Mouse (Mus musculus): ENCODE measurements around the gene Sppl2a.
"Not testable (repeated sequence)": the region's sequence is repeated elsewhere in the genome, so short reads cannot be mapped to it uniquely, and the experiment has no call there.

Sppl2a gene

DNA sequence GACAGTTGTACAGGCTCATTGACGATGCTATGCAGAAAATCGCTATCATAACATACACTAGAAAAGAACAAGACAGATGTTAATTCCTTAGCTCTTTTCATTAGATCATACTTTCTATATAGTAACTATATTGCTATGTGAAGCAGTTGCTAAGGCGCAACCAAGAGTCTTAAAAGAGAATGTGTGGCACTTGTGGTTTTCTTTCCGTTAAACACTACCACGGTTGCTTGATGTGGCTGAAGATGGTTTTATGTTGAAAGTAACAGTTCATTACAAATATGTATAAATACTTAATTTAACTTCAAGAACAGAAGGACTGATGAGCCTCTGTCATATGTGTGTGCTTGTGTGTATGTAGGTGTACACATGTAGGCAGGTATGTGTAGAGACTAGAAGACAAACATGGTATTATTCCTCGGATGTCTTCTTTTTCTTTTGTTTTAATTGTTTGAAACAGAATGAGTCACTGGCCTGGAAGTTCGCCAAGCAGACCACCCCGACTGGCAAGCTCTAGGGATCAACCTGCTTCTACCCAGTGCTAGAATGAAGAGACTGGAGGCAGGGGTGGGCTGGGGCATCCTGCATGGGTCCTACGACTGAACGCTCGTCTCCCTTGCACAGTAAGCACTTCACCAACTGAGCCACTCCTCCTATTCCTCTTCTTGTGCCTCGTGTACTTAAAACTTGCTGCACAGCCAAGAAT is 12.5 kb downstream of the Sppl2a start:
- ChIA-PET POLR2A (interaction anchor here in 1 of 4 experiments (1.2 to 1.4 kb wide), 2 partner anchors 10 to 25 kb away, joined by 4 to 5 read pairs; no protein-coding TSS in a partner anchor), CTCF (interaction anchor here in 1 of 4 experiments (0.7 kb wide), 1 partner anchor 13 kb away, joined by 3 read pairs; no protein-coding TSS in a partner anchor)

DNA sequence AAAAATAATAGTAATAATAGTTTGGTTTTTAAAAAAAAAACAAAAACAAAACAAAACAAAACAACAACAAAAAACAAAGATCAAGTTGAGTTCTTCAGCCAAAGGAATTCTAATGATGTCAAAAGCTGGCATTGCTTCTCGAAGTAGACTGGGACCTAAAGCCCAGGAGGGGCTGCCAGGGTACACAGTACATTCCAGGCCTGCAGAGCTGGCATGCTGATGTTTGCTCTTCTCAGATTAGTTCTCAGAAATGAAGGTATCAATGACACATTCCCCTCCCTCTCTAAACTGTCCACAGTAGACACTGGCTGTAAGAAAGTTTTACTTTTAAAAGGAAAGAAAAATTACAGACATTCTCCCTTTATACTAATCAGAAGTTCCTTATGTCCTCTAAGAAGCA is 16.8 kb downstream of the Sppl2a start:
- CTCF ChIA-PET, result interaction anchor here in 1 of 4 experiments (0.6 kb wide), 1 partner anchor 514 kb away, joined by 3 read pairs; no protein-coding TSS in a partner anchor
- POLR2A ChIA-PET, result interaction anchor here in 2 of 4 experiments (0.9 to 1.5 kb wide), 3 partner anchors 11 to 40 kb away, joined by 3 to 4 read pairs (median 3); partner anchors contain the start of gene Trpm7 (in 1 of the 2)

DNA sequence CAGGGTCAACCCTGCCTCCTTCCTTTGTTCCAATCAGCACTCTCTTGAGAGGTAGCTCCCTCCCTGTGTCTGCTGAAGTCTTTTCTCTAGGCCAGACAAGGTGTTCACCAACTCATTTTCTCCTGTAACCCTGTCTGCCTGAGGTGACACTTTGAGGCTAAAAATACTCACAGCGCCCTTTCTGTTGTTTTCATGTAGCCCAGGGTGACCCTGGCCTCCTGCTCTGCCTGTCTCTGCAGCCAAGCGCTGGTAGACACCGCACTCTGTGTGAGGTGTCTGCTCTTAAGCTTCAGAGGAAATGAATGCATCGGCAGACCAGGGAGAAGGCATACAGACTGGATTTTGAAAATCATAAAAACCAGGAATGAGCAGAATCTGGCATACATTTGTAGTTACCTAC is 18.9 kb downstream of the Sppl2a start:
- ChIA-PET POLR2A (interaction anchor here in 1 of 4 experiments (1.3 to 1.9 kb wide), 3 partner anchors 14 to 38 kb away, joined by 3 to 6 read pairs (median 4); partner anchors contain the start of genes Sppl2a and Trpm7), CTCF (interaction anchor here in 2 of 4 experiments (0.7 to 1.6 kb wide), 2 partner anchors 28 to 83 kb away, joined by 3 to 4 read pairs; no protein-coding TSS in a partner anchor)

DNA sequence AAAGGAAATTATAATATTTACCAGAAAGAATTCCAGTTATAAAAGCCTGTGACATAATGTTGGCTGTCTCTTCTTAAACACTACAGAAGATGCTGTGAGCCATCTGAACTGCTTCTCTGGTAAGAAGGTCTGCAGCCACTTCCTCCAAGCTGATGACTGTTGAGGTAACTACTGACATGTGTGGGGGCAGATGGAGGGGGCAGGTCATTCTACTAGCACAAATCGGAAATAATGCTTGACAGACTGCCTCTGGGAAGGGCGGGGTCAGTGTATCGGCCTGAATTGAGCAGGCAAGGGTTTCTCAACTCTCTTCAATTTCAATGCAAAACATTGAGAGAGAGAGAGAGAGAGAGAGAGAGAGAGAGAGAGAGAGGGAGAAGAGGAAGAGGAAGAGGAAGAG is 28.9 kb downstream of the Sppl2a start:
- CTCF ChIA-PET, result no interaction called here
- POLR2A ChIA-PET, result interaction anchor here in 1 of 4 experiments (1.4 kb wide), 1 partner anchor 12 kb away, joined by 3 read pairs; no protein-coding TSS in a partner anchor

DNA sequence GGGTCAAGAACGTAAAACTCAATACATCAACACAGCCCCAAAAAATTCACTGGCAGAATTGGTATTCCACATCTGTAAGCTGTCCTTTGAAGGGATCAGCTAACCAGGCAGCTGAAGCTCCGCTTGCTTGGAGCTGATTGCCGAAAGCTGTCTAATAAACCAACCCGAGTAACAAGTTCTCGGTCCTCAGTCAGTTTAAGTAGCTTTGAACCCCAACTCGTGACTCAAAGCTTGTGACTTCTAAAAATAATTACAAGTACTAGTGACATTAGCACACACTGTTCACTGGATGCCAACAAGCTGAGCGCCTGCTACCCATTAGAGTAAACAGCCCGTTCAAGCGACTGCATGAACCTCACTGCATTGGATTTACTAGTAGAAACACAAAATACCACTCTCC is 35.5 kb downstream of the Sppl2a start:
- ChIA-PET POLR2A (interaction anchor here in 2 of 4 experiments (0.6 to 2.3 kb wide), 4 partner anchors 22 to 62 kb away, joined by 3 to 9 read pairs (median 4); partner anchors contain the start of genes Sppl2a (in 1 of the 2) and Trpm7 (in 1 of the 2)), CTCF (interaction anchor here in 1 of 4 experiments (0.6 kb wide), 1 partner anchor 23 kb away, joined by 7 read pairs; no protein-coding TSS in a partner anchor)

DNA sequence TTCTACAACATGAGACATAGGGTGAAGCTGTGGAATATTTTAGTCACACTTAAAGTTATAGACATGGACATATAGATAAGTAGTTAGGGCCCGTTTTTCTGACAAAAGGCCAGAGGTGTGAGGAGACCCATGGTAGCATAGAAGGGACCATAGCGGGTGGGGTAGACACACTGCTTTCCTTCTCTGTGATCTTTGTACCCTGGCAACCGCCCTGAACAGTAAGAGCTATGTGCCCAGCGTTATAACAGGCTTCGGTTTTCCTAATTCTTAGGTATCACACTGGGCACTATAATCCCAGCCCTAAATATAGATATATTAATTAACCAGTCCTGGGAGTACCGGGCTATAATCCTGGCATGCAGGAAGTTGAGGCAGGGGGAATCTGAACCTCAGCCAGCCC is 36.1 kb downstream of the Sppl2a start:
- ChIA-PET CTCF (interaction anchor here in 1 of 4 experiments (0.6 kb wide), 1 partner anchor 23 kb away, joined by 7 read pairs; no protein-coding TSS in a partner anchor), POLR2A (interaction anchor here in 2 of 4 experiments (1.0 to 2.3 kb wide), 3 partner anchors 21 to 62 kb away, joined by 3 to 9 read pairs (median 4); partner anchors contain the start of genes Sppl2a (in 1 of the 2) and Trpm7 (in 1 of the 2))

DNA sequence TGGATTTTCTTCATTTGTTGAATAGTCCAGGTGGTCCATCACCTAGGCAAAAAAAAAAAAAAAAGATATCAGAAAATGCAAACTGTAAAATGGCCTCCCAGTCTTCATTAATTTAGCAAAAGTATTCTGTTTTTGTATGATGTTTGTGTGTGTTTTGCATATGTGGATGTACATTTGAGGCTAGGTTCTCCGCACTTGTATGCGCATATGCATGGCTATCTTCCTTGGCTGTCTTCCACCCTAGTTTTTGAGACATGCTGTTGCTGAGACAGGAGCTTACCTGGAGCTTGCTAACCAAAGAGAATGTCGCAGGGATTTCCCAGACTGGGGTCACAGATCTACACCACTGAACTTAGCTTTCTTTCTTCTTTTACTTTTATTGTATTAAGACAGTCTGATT is 38.8 kb downstream of the Sppl2a start:
- POLR2A ChIA-PET, result interaction anchor here in 2 of 4 experiments (0.6 to 5.9 kb wide), 9 partner anchors 10 to 475 kb away, joined by 3 to 26 read pairs (median 3); partner anchors contain the start of gene Trpm7 (in 2 of the 2)
- CTCF ChIA-PET, result no interaction called here

DNA sequence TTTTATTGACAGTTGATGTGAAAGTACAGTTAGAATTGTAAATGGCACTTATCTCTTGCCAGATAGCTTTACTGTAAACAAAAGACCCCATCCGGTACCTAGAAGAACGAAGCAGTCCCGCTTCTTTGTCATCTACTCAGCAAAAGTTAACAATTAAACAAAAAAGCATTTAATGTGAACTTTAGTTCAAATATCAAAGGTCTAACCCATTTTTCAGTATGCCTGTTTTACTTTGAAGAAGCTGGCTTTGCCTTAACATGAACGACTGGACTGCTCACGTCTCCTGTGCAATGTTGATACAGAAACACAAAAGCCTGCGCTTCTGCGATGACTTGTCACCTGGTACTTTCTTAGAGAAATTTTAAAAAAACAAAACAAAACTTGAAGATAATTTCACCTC is 40.7 kb downstream of the Sppl2a start:
- ChIA-PET CTCF (interaction anchor here in 1 of 4 experiments (0.6 kb wide), 1 partner anchor 30 kb away, joined by 3 read pairs; no protein-coding TSS in a partner anchor), POLR2A (interaction anchor here in 2 of 4 experiments (1.6 to 5.9 kb wide), 3 partner anchors 12 to 17 kb away, joined by 3 to 26 read pairs (median 6); partner anchors contain the start of gene Trpm7 (in 2 of the 2))

DNA sequence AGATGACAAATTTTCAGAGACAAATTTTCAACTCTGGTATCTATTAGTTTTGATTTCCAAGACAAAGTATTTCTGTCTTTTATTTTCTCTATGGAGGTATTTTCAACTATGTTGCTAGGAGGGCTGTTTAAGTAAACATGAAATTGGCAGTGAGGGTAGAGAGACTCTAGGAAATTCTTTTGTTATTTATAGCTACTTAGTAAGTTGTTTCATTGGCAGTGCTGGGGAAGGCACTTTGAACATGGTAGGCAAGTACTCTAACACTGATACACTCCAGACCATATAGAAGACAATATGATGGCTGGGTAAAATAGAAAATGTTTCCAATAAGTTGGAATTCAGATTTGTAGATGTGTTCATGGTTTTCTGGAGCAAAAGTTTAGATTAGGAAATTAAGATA is 41.3 kb downstream of the Sppl2a start:
- ChIA-PET CTCF (no interaction called here), POLR2A (interaction anchor here in 2 of 4 experiments (1.2 to 5.9 kb wide), 3 partner anchors 12 to 16 kb away, joined by 3 to 26 read pairs (median 3); partner anchors contain the start of gene Trpm7 (in 2 of the 2))

DNA sequence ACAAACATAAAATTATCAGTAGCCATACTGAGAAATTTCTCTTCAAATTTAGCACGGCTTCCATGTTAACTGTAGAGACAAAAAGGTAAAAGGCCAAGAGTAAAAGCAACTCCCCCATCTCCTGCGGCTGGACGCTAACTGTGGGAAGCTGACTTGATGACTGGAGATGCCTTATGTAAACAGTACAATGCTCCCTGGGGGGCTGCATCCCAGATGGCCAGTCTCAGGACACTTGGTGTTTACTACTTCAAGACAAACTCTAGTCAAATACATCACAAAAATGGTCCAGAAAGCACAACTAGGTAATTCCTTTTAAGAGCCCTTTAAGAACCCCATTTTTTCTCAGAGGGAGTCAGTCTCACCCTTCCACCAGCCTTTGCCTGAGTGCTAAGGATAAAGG is 45.9 kb downstream of the Sppl2a start:
- POLR2A ChIA-PET, result no interaction called here
- CTCF ChIA-PET, result no interaction called here

DNA sequence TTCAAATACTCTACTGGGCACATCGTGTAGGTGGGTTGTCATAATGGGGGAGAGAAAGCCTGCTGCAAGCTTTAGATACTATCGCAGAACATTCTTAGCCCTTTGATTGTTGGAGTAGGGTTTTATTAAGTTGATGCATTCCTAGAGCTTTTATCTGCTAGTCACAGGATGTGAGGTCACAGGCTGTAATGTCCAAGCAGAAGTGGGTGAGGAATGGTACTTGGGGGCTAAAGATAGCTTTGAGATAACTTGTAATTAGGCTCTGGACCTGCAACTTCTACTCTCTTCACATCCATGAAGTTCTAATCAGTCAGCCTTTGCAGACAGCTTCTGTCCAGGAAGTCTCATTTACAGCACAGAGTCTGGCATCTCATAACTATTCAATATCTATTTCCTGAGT is 47.2 kb downstream of the Sppl2a start:
- ChIA-PET POLR2A (interaction anchor here in 2 of 4 experiments (0.7 to 1.7 kb wide), 3 partner anchors 10 to 248 kb away, joined by 3 to 11 read pairs (median 5); partner anchors contain the start of genes Trpm7 (in 2 of the 2) and Ncaph (in 1 of the 2)), CTCF (interaction anchor here in 1 of 4 experiments (0.6 kb wide), 1 partner anchor 95 kb away, joined by 3 read pairs; no protein-coding TSS in a partner anchor)

DNA sequence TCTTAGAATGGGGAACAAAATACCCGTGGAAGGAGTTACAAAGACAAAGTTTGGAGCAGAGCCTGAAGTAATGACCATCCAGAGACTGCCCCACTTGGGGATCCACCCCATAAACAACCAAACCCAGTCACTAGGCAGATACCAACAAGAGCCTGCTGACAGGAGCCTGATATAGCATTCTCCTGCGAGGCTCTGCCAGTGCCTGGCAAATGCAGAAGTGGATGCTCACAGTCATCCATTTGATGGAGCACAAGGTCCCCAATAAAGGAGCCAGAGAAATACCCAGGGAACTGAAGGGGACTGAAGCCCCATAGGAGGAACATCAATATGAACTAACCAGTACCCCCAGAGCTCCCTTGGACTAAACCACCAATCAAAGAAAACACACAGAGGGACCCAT is 50.3 kb downstream of the Sppl2a start:
- POLR2A ChIA-PET, CTCF ChIA-PET: not testable (repeated sequence)

DNA sequence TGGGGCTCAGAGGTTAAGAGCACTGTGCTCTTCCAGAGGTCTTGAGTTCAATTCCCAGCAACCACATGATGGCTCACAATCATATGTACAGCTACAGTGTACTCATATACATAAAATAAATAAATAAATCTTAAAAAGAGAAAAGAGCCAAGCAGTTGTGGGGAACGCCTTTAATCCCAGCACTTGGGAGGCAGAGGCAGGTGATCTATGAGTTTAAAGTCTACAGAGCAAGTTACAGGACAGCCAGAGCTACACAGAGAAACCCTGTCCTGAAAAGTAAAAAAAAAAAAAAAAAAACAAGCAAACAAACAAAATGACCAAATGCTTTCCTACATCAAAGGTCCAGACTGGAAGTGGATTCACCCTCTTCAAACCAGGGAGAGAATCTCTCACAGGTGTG is 55.0 kb downstream of the Sppl2a start:
- POLR2A ChIA-PET, result no interaction called here

DNA sequence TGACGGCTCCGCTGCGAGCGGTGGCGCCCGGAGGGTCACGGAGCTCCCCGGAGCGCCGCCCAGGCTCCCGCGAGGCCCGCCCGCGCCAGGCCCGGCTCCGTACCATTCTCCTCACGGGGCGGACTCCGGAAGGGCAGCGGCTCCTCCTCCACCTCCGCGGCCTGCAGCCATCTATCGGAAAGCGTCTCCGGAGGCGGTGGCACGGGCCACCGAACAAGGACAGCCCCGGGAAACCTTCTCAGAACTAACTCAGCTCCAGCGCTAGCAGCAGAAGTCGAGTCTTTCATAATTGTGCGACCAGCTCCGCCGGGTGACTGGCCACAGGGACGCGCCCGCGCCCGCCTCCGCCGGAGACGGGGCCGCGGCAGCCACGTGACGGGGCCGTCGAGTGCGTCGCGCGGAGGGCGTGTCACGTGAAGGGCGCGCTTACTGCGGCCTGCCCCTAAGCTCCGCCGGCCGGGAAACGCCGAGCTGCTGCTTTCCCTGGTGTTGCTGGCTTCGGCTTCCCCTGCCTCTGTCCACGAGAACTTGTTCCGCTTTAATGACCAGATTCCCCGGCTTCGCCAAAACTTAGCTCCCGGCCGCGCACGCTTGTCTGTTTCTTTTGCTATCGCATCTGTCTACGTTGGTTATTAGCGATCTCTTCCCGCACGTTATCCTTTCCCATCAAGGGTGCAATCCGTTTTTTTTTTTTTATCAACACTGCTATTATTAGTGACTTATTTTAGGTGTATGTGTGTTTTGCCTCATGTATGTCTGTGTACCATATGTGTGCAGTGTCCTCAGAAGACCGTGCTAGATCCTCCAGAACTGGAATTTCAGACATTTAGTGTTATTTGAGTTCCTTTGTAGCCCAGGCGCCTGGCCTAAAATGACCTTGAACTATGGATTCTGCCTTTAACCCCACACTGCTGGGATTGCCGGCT is 56.9 kb downstream of the Sppl2a start, which contains the start of gene Trpm7:
Gene Trpm7 (minus strand): TSS at position 360 of the 926 bp plus-strand sequence.
- CTCF ChIA-PET, result interaction anchor here in 3 of 4 experiments (0.6 to 1.4 kb wide), 8 partner anchors 14 to 282 kb away, joined by 3 to 12 read pairs (median 4); partner anchors contain the start of gene Sppl2a (in 1 of the 3)
- POLR2A ChIA-PET, result interaction anchor here (0.5 to 5.7 kb wide), 121 partner anchors 9 to 1562 kb away, joined by 3 to 60 read pairs (median 4); partner anchors contain the start of genes Blvra (in 3 of the 4), Sppl2a (in 3 of the 4), Usp8 (in 3 of the 4) and Ap4e1 (in 2 of the 4)

More for the DNA sequence above, 55.0 kb downstream of the Sppl2a start:
- CTCF ChIA-PET, result no interaction called here

DNA sequence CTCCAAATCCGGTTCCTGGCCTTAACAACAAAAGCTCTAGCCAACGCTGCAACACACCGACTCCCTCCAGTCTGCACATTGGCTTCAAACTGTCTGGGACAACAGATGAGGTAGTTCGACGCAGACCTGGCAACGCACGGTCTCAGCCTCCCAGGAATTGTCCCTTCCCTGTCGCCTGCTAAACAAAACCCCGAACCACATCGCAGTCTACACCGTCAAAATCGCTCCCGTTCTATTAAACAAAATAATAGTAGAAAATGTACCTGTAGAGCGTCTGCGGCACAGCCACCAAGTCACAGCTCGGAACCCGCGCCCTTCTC is 57.6 kb downstream of the Sppl2a start:
- ChIA-PET CTCF (interaction anchor here in 3 of 4 experiments (0.6 to 1.4 kb wide), 4 partner anchors 14 to 57 kb away, joined by 4 to 6 read pairs (median 4); partner anchors contain the start of gene Sppl2a (in 1 of the 3)), POLR2A (interaction anchor here (0.5 to 5.7 kb wide), 105 partner anchors 10 to 1120 kb away, joined by 3 to 60 read pairs (median 4); partner anchors contain the start of genes Blvra (in 3 of the 4), Sppl2a (in 3 of the 4), Usp8 (in 3 of the 4) and Ciao1 (in 1 of the 4))

DNA sequence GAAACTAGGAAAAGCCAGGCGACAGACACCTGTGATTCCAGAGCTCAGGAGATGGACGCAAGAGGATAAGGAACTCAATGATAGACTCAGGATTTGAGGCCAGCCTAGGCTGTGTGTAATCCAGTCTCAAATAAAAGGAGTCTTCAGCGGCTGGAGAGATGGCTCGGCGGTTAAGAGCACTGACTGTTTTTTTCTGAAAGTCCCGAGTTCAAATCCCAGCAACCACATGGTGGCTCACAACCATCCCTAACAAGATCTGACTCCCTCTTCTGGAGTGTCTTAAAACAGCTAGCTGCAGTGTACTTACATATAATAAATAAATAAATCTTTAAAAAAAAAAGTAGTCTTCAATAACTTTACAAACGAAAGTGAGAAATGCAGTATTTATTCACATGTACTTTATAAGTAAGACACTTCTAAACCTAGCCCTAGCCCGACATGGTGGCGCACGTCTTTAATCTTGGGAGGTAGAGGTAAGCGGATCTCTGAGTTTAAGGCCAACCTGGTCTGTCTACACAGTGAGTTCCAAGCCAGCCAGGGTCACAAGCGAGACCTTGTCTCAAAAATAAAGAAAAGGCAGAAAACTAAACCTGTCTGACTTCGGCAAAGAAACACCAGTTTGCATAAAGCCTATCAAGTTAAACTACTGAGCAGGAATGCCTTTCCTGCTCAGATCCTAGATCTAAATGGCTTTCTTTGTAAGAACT is 58.1 kb downstream of the Sppl2a start:
- CTCF ChIA-PET, result interaction anchor here in 2 of 4 experiments (1.3 to 1.4 kb wide), 2 partner anchors 58 kb away, joined by 4 read pairs; partner anchors contain the start of gene Sppl2a (in 1 of the 2)
- POLR2A ChIA-PET, result interaction anchor here (0.5 to 5.7 kb wide), 89 partner anchors 10 to 1173 kb away, joined by 3 to 60 read pairs (median 5); partner anchors contain the start of genes Sppl2a (in 3 of the 4), Usp8 (in 3 of the 4), Blvra (in 2 of the 4) and Ciao1 (in 1 of the 4)

DNA sequence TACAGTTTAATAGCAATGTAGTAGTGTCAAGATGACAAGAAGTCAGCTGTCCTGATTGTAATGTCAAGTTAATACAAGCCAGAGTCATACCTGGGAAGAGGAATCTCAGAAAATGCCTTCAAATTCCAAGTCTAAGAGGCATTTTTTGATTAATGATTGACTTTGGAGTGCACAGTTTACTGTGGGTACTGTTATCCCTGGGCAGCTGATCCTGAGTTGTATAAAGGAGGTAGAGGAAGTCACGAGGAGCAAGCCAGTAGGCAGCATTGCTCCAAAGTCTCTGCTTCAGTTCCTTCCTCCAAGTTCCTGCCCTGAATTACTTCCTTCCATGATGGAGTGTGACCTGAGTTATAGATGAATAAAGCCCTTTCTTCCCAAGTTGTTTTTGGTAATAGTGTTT is 66.7 kb downstream of the Sppl2a start:
- ChIA-PET POLR2A (interaction anchor here in 2 of 4 experiments (1.0 to 7.5 kb wide), 4 partner anchors 8 to 129 kb away, joined by 4 to 60 read pairs (median 12); partner anchors contain the start of gene Trpm7 (in 2 of the 2)), CTCF (no interaction called here)

Data from embryonic stem cell, embryonic (primary cell).